Mouse (Mus musculus) embryonic fibroblast, embryonic 13.5 days (primary cell): Measurements from ENCODE around the gene Ubap2. TPM values are rescaled to one million over a fixed set of nuclear protein-coding genes. Genes with fewer than 3 reads are reported as not detected.

Experiments used
- H3K27ac ChIP-seq: 2 replicates; pipeline ENCODE4 v1.5.1; 2012; ENCODE audit warnings: low read length, control low read depth, inconsistent platforms; ENCODE audit not compliant: insufficient read depth
- H3K4me1 ChIP-seq: 2 replicates; pipeline ENCODE4 v1.6.1; 2011; ENCODE audit warnings: low read length; ENCODE audit not compliant: control insufficient read depth, insufficient read depth
- H3K4me3 ChIP-seq: 2 replicates; pipeline ENCODE4 v1.5.1; 2011; ENCODE audit warnings: mild to moderate bottlenecking, control low read depth, low read length; ENCODE audit not compliant: insufficient read depth
- CTCF ChIP-seq: IDR thresholded peaks from 2 replicates; pipeline ENCODE4 v1.5.1; 2011; ENCODE audit warnings: mild to moderate bottlenecking, control low read depth, low read length, moderate library complexity, borderline replicate concordance; ENCODE audit not compliant: insufficient read depth
- POLR2A ChIP-seq: IDR thresholded peaks from 2 replicates; pipeline ENCODE4 v1.6.1; 2011; ENCODE audit warnings: low read depth, mild to moderate bottlenecking, control low read depth, low read length, moderate library complexity
- polyA plus RNA-seq: library from polyadenylated mRNA; stranded (reverse); fragments of >200 nt; gene quantifications from 2 replicates; pipeline ENCODE4 v1.2.4, GENCODE M21; 2011; ENCODE audit warnings: low read depth; ENCODE audit not compliant: missing spikeins, insufficient read length

The Ubap2 gene
- polyA plus RNA-seq, 1 experiment: 78.8 TPM

- TF ChIP-seq CTCF (no peak), POLR2A (no peak)
- H3K4me1 ChIP-seq: 0 out of 2 replicates have a peak, but pooled peaks cover 3% of the 10 kb centered on the region
- H3K4me3 ChIP-seq: no peak overlapping the region
- H3K27ac ChIP-seq: no peak overlapping the region
These were observed 29.4 kb upstream of the Ubap2 start for GRCm38 (mm10) chr4:41304302-41304701.

GRCm38 (mm10) chr4:41303671-41304070 is 28.7 kb upstream of the Ubap2 start:
- H3K4me3 ChIP-seq: no peak overlapping the region
- TF ChIP-seq POLR2A: no peak
- no peak for TF ChIP-seq CTCF
- 0 out of 2 replicates have a peak, but pooled peaks cover 3% of the 10 kb centered on the region for H3K4me1 ChIP-seq
- H3K27ac ChIP-seq: no peak overlapping the region

GRCm38 (mm10) chr4:41298976-41299375 is 24.0 kb upstream of the Ubap2 start:
- H3K4me3 ChIP-seq: no peak overlapping the region
- no peaks in the 10 kb centered on the region; the same call in 1 of the 2 replicates for H3K4me1 ChIP-seq
- no peak for TF ChIP-seq CTCF
- H3K27ac ChIP-seq: no peak overlapping the region

- Histone ChIP-seq H3K27ac (no peak overlapping the region), H3K4me3 (no peak overlapping the region), H3K4me1 (no peaks in the 10 kb centered on the region; the same call in 1 of the 2 replicates)
- TF ChIP-seq CTCF (no peak), POLR2A (no peak)
These were observed 21.0 kb upstream of the Ubap2 start for GRCm38 (mm10) chr4:41295960-41296359.

- TF ChIP-seq CTCF (no peak), POLR2A (no peak)
- no peaks in the 10 kb centered on the region; the same call in 1 of the 2 replicates for H3K4me1 ChIP-seq
- H3K4me3 ChIP-seq: no peak overlapping the region
- H3K27ac ChIP-seq: no peak overlapping the region
These were observed 20.6 kb upstream of the Ubap2 start for GRCm38 (mm10) chr4:41295507-41295906.

- TF ChIP-seq CTCF: no peak
- TF ChIP-seq POLR2A: no peak
- Histone ChIP-seq H3K4me1 (no peaks in the 10 kb centered on the region; the same call in 1 of the 2 replicates), H3K4me3 (no peak overlapping the region), H3K27ac (no peak overlapping the region)
These were observed 19.0 kb upstream of the Ubap2 start for GRCm38 (mm10) chr4:41293907-41294306.

GRCm38 (mm10) chr4:41289802-41290201 is 14.9 kb upstream of the Ubap2 start:
- Histone ChIP-seq H3K4me1 (no peaks in the 10 kb centered on the region), H3K27ac (no peak overlapping the region)
- no peak for TF ChIP-seq CTCF
- TF ChIP-seq POLR2A: no peak

GRCm38 (mm10) chr4:41286420-41286819 is 11.5 kb upstream of the Ubap2 start:
- no peak overlapping the region for H3K4me3 ChIP-seq
- no peak overlapping the region for H3K27ac ChIP-seq
- TF ChIP-seq CTCF: no peak
- TF ChIP-seq POLR2A: no peak
- H3K4me1 ChIP-seq: no peaks in the 10 kb centered on the region

More at GRCm38 (mm10) chr4:41289802-41290201, 14.9 kb upstream of the Ubap2 start:
- no peak overlapping the region for H3K4me3 ChIP-seq

GRCm38 (mm10) chr4:41284087-41284486 is 9.1 kb upstream of the Ubap2 start:
- no peak overlapping the region for H3K27ac ChIP-seq
- no peak for TF ChIP-seq CTCF
- no peak overlapping the region for H3K4me3 ChIP-seq
- no peaks in the 10 kb centered on the region for H3K4me1 ChIP-seq

- no peak for TF ChIP-seq CTCF
- TF ChIP-seq POLR2A: no peak
- Histone ChIP-seq H3K27ac (peak overlapping the region; percentile 5; the same call in 1 of the 2 replicates), H3K4me1 (peaks cover 2% of the 10 kb centered on the region; the same call in 1 of the 2 replicates), H3K4me3 (no peak overlapping the region; the same call in 1 of the 2 replicates)
These were observed 983 bp upstream of the Ubap2 start for GRCm38 (mm10) chr4:41275927-41276326.
